Mouse (Mus musculus) liver, embryonic 14.5 days (tissue): ENCODE data around the gene Vasp. TPM values are rescaled to one million over a fixed set of nuclear protein-coding genes. Genes with fewer than 3 reads are reported as not detected.
A peak's percentile ranks its signal among the peaks of the same experiment; 100 is the strongest.

Experiments used
- ATAC-seq: fragments of 200-750 bp; cut with Nextera tagmentation; 2 replicates; pipeline ENCODE4 v1.8.0; 2017; ENCODE audit warnings: moderate number of reproducible peaks, mild to moderate bottlenecking, moderate library complexity; ENCODE audit not compliant: insufficient read depth
- DNase-seq, 3 experiments: peaks; one replicate each; pipeline ENCODE4 v3.0.0-alpha.2; 2012 to 2013; ENCODE audit warnings: low read depth in 3 of 3, low spot score in 3 of 3
- H3K27ac ChIP-seq: fragments of 300-500 bp; sonication (generic); 2 replicates; pipeline ENCODE4 v1.5.1; 2014; ENCODE audit warnings: moderate library complexity, mild to moderate bottlenecking, control low read depth, inconsistent platforms
- H3K27me3 ChIP-seq: fragments of 300-500 bp; sonication (generic); 2 replicates; pipeline ENCODE4 v1.6.1; 2014; ENCODE audit warnings: mild to moderate bottlenecking, low read length, moderate library complexity; ENCODE audit not compliant: control insufficient read depth, insufficient read depth
- H3K36me3 ChIP-seq: fragments of 300-500 bp; sonication (generic); replicated peaks from 2 replicates; pipeline ENCODE4 v1.6.1; 2014; ENCODE audit warnings: low read depth; ENCODE audit not compliant: control insufficient read depth, insufficient read depth
- H3K4me1 ChIP-seq, 2 experiments: fragments of 200-500 bp in 1 of 2; fragments of 300-500 bp in 1 of 2; sonication (generic) in 1 of 2; replicated peaks; 2 replicates each; pipeline ENCODE4 v1.6.1; 2012 to 2014; ENCODE audit warnings: antibody characterized with exemption in 1 of 2, inconsistent platforms in 1 of 2, low read length in 1 of 2; ENCODE audit not compliant: control insufficient read depth in 2 of 2, insufficient read depth in 2 of 2
- H3K4me2 ChIP-seq: fragments of 300-500 bp; sonication (generic); 2 replicates; pipeline ENCODE4 v1.6.1; 2014; ENCODE audit warnings: low read depth, mild to moderate bottlenecking, control low read depth, moderate library complexity
- H3K4me3 ChIP-seq, 2 experiments: fragments of 200-500 bp in 1 of 2; fragments of 300-500 bp in 1 of 2; sonication (generic) in 1 of 2; 2 replicates each; pipeline ENCODE4 v1.5.1; 2012 to 2014; ENCODE audit warnings: low read depth in 2 of 2, low read length in 2 of 2, mild to moderate bottlenecking in 2 of 2, control low read depth in 1 of 2, inconsistent platforms in 1 of 2, moderate library complexity in 1 of 2; ENCODE audit not compliant: insufficient read depth in 1 of 2
- H3K9ac ChIP-seq: fragments of 300-500 bp; sonication (generic); replicated peaks from 2 replicates; pipeline ENCODE4 v1.6.1; 2014; ENCODE audit warnings: mild to moderate bottlenecking, control low read depth, moderate library complexity
- H3K9me3 ChIP-seq: fragments of 300-500 bp; sonication (generic); 2 replicates; pipeline ENCODE4 v1.6.1; 2016; ENCODE audit warnings: low read length, mixed read lengths; ENCODE audit not compliant: control insufficient read depth
- CTCF ChIP-seq: IDR thresholded peaks from 2 replicates; pipeline ENCODE4 v1.5.1; 2016; ENCODE audit warnings: antibody characterized with exemption, low read depth, control low read depth
- EP300 ChIP-seq: IDR thresholded peaks from 2 replicates; pipeline ENCODE4 v1.6.1; 2016; ENCODE audit warnings: antibody characterized with exemption, low read depth
- WGBS: fragments of 180-500 bp; shearing (Covaris S2); extraction: QIAGEN DNeasy Blood & Tissue Kit; methylation state at CpG from one replicate; pipeline ENCODE4 v1.1.7; 2014; ENCODE audit not compliant: insufficient replicate concordance; 5-methylcytosine and 5-hydroxymethylcytosine counted together
- polyA plus RNA-seq, 2 experiments: library from polyadenylated mRNA; depleted of rRNA in 1 of 2; stranded (reverse) in 1 of 2; unstranded in 1 of 2; fragments of >200 nt; fragmentation: Nextera tagmentation in 1 of 2; extraction: Ambion mirVana in 1 of 2; gene quantifications; 2 replicates each; pipeline versions ENCODE4 v1.2.1 to v1.2.3; 2012 to 2014

The Vasp gene
- polyA plus RNA-seq, 2 experiments, result 25.5 to 39.9 TPM

DNA sequence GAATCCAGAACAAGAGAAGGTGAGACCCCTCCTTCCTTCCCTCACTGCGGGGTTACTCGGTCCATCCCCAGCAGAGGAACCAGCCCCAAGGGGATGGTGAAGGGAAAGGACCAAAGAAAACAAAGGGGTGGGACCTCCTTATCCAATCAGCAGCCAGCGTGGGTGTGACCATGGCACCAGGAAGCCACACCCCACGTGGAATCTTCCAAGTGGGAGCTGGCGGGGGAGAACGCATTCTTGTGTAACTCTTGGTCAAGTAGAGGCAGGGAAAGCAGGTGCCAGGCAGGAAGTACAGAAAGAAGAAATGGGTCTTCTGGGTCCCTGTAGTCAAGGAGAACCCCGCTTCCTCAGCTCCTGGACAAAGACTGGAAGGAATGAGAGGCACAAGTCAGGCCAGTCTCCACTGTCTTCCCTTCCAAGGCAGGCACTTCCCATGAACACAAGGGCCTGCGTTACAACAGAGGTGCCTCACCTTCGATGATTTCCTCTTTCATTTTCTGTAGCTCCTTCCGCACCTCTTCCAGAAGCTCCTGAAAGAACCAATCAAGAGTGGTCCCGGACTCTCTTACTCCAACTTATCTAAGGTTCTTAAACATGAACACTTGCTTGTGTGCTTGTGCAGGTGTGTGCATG, 14.1 kb downstream of the Vasp start:
- H3K9ac ChIP-seq, result peak overlapping the region; percentile 27
- TF ChIP-seq EP300 (no peak), CTCF (no peak)
- 26% methylated on average over 11 of the region's 11 CpGs for WGBS
- no peaks in the 10 kb centered on the region for H3K27me3 ChIP-seq
- ATAC-seq, result peak; percentile 92
- H3K27ac ChIP-seq, result peak overlapping the region; percentile 75
- peak overlapping the region; percentile 33 to 40 for H3K4me3 ChIP-seq
- H3K4me2 ChIP-seq, result peak overlapping the region; percentile 65
- peaks cover 35% of the 10 kb centered on the region for H3K36me3 ChIP-seq
- peaks cover 13 to 16% of the 10 kb centered on the region in 2 experiments for H3K4me1 ChIP-seq
- no peaks in the 10 kb centered on the region for H3K9me3 ChIP-seq
- DNase-seq, result peak; percentile 87 to 91 (median 89)

- no peaks in the 10 kb centered on the region for H3K9me3 ChIP-seq
- H3K4me2 ChIP-seq, result no peak overlapping the region
- H3K27me3 ChIP-seq, result no peaks in the 10 kb centered on the region
- WGBS, result 72% methylated on average over 7 of the region's 7 CpGs
- H3K4me3 ChIP-seq, result no peak overlapping the region
- H3K9ac ChIP-seq, result no peak overlapping the region
- H3K4me1 ChIP-seq, result peaks cover 13 to 16% of the 10 kb centered on the region in 2 experiments
- DNase-seq (no peak), ATAC-seq (no peak)
- H3K36me3 ChIP-seq, result peaks cover 27% of the 10 kb centered on the region
- H3K27ac ChIP-seq, result no peak overlapping the region
- TF ChIP-seq CTCF, result no peak
- no peak for TF ChIP-seq EP300
Measured at GRCm38 (mm10) chr7:19256567-19256966, 15.1 kb downstream of the Vasp start.

DNA sequence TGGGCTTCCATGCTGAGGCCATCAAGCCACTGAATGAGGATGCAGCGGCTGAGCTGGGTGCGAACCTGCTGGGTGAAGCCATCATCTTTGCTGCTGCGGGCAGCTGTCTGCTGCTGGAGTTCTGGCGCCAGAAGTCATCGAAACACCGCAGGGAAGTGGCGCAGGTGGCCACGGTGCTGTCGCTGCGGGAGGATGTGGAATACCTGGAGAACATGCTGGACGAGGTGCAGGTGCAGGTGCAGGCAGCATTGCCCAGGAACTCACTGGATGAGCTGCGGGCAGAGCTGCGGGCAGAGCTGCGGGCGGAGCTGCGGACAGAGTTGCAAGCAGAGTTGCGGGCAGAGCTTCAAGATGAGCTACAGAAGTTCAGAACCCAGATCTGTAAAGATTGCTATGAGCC, 16.2 kb downstream of the Vasp start:
- Histone ChIP-seq H3K4me3 (no peak overlapping the region), H3K4me1 (peaks cover 13 to 16% of the 10 kb centered on the region in 2 experiments), H3K27me3 (no peaks in the 10 kb centered on the region), H3K36me3 (peaks cover 19% of the 10 kb centered on the region), H3K4me2 (no peak overlapping the region), H3K27ac (no peak overlapping the region), H3K9me3 (no peaks in the 10 kb centered on the region), H3K9ac (no peak overlapping the region)
- ATAC-seq, result no peak
- 89% methylated on average over 17 of the region's 17 CpGs for WGBS
- DNase-seq, result no peak
- TF ChIP-seq EP300 (no peak), CTCF (no peak)

GRCm38 (mm10) chr7:19253437-19253836, 18.2 kb downstream of the Vasp start:
- peaks cover 9% of the 10 kb centered on the region for H3K36me3 ChIP-seq
- no peak overlapping the region for H3K27ac ChIP-seq
- WGBS, result 60% methylated on average over 5 of the region's 5 CpGs

DNA sequence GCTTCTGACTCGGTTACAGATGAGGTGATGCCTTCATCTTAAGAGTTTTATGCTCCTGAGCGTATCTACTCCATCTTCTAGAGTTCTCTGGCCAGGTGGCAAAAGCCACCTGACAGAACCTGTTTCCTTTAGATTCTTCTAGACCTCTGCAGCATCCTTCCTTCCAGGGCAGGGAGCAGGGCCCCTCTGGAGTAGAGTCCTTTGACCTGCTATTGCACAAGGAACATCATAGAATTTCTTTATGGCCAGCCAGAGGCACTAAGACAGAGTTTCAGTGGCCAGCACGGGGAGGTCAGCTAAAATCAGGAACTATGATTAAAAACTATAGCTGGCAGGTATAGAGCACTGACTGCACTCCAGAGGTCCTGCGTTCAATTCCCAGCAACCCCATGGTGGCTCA, 19.5 kb downstream of the Vasp start:
- Histone ChIP-seq H3K9ac (no peak overlapping the region), H3K4me1 (peaks cover 7 to 9% of the 10 kb centered on the region in 2 experiments), H3K36me3 (no peaks in the 10 kb centered on the region; the same call in none of the 2 replicates), H3K9me3 (no peaks in the 10 kb centered on the region), H3K27me3 (no peaks in the 10 kb centered on the region), H3K27ac (no peak overlapping the region), H3K4me2 (no peak overlapping the region), H3K4me3 (no peak overlapping the region)
- ATAC-seq, result no peak
- WGBS, result 66% methylated on average over 4 of the region's 4 CpGs
- TF ChIP-seq CTCF, result no peak
- no peak for TF ChIP-seq EP300
- DNase-seq, result no peak

More at GRCm38 (mm10) chr7:19253437-19253836, 18.2 kb downstream of the Vasp start:
- no peak overlapping the region for H3K4me2 ChIP-seq
- no peak overlapping the region for H3K9ac ChIP-seq
- H3K27me3 ChIP-seq, result no peaks in the 10 kb centered on the region
- H3K4me1 ChIP-seq, result peaks cover 13 to 15% of the 10 kb centered on the region in 2 experiments
- no peak overlapping the region for H3K4me3 ChIP-seq
- no peak for ATAC-seq
- H3K9me3 ChIP-seq, result no peaks in the 10 kb centered on the region
- TF ChIP-seq EP300, result no peak
- TF ChIP-seq CTCF, result no peak
- no peak for DNase-seq
